Mouse (Mus musculus) testis, postnatal 14 days (tissue): ENCODE data around the gene Sirt2.

Source experiments
- DNase-seq: peaks from one replicate; pipeline ENCODE4 v3.0.0; 2021; ENCODE audit warnings: low spot score

Sirt2 gene

DNA sequence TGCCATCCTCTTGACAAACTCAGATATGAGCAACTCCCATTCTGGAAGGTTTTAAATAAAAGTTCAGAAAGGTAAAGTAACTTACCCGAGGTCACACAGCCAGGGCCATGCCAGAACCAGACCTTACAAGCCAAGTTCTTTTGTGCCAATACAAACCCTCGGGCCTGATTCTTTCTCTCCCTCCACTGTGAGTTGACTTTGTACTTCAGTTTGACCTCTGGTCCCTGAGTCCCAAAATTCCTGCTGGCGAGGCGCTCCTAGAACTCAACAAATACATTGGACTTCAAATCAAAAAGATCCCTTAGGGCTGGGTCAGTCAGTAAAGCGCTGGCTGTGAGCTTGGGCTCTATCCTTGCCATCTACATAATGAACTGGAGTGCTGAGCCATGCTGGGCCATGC is 70.4 kb downstream of the Sirt2 start:
- no peak for DNase-seq
